Mouse (Mus musculus) cortical plate, adult 2 months (tissue): ENCODE measurements around the gene Efcab2. TPM values are rescaled to one million over a fixed set of nuclear protein-coding genes. Genes with fewer than 3 reads are reported as not detected.

ENCODE experiments used
- H3K27ac ChIP-seq: fragments of 200-500 bp; 2 replicates; pipeline ENCODE4 v1.5.1; 2012; ENCODE audit warnings: low read length, control low read depth, inconsistent platforms; ENCODE audit not compliant: insufficient read depth
- H3K4me1 ChIP-seq: fragments of 200-500 bp; 2 replicates; pipeline ENCODE4 v1.6.1; 2011; ENCODE audit warnings: low read length; ENCODE audit not compliant: control insufficient read depth, insufficient read depth
- H3K4me3 ChIP-seq: fragments of 200-500 bp; 2 replicates; pipeline ENCODE4 v1.5.1; 2011; ENCODE audit warnings: mild to moderate bottlenecking, low read length, control low read depth; ENCODE audit not compliant: insufficient read depth
- CTCF ChIP-seq: fragments of 200-500 bp; IDR thresholded peaks from 2 replicates; pipeline ENCODE4 v1.5.1; 2011; ENCODE audit warnings: mild to moderate bottlenecking, control low read depth, low read length; ENCODE audit not compliant: insufficient read depth; ENCODE audit errors: extremely low read depth
- POLR2A ChIP-seq: fragments of 200-500 bp; IDR thresholded peaks from 2 replicates; pipeline ENCODE4 v1.6.1; 2011; ENCODE audit warnings: mild to moderate bottlenecking, low read length, control low read depth; ENCODE audit not compliant: insufficient read depth; ENCODE audit errors: extremely low read depth
- polyA plus RNA-seq: library from polyadenylated mRNA; depleted of rRNA; stranded (reverse); fragments of >200 nt; gene quantifications from 2 replicates; pipeline ENCODE4 v1.2.3, GENCODE M21; 2012

Gene Efcab2
- polyA plus RNA-seq, 1 experiment = 7.0 TPM

- Histone ChIP-seq H3K4me3 (no peak overlapping the region), H3K4me1 (no peaks in the 10 kb centered on the region), H3K27ac (no peak overlapping the region)
- no peak for TF ChIP-seq CTCF
- TF ChIP-seq POLR2A = no peak
These were observed 86.6 kb downstream of the Efcab2 start for GRCm38 (mm10) chr1:178492493-178492892.

- Histone ChIP-seq H3K4me3 (no peak overlapping the region), H3K4me1 (no peaks in the 10 kb centered on the region), H3K27ac (no peak overlapping the region)
- TF ChIP-seq POLR2A = no peak
- no peak for TF ChIP-seq CTCF
These were observed 90.3 kb downstream of the Efcab2 start for GRCm38 (mm10) chr1:178496186-178496585.

- Histone ChIP-seq H3K4me1 (no peaks in the 10 kb centered on the region), H3K4me3 (no peak overlapping the region), H3K27ac (no peak overlapping the region)
- TF ChIP-seq POLR2A (no peak), CTCF (peak; percentile 40; the same call in 1 of the 2 replicates)
These were observed 91.0 kb downstream of the Efcab2 start for GRCm38 (mm10) chr1:178496841-178497240.

- H3K4me3 ChIP-seq = no peak overlapping the region
- H3K4me1 ChIP-seq = no peaks in the 10 kb centered on the region
- no peak for TF ChIP-seq CTCF
- no peak for TF ChIP-seq POLR2A
- H3K27ac ChIP-seq = no peak overlapping the region
These were observed 101.1 kb downstream of the Efcab2 start for GRCm38 (mm10) chr1:178506938-178507337.

GRCm38 (mm10) chr1:178512323-178513031 lies 106.6 kb downstream of the Efcab2 start:
- H3K4me3 ChIP-seq = no peak overlapping the region
- H3K27ac ChIP-seq = no peak overlapping the region
- no peaks in the 10 kb centered on the region for H3K4me1 ChIP-seq
- TF ChIP-seq POLR2A = no peak
- TF ChIP-seq CTCF = no peak

GRCm38 (mm10) chr1:178513954-178514353 lies 108.1 kb downstream of the Efcab2 start:
- Histone ChIP-seq H3K4me1 (no peaks in the 10 kb centered on the region), H3K27ac (no peak overlapping the region), H3K4me3 (no peak overlapping the region)
- TF ChIP-seq CTCF (no peak), POLR2A (no peak)

GRCm38 (mm10) chr1:178515839-178516238 lies 110.0 kb downstream of the Efcab2 start:
- Histone ChIP-seq H3K27ac (no peak overlapping the region), H3K4me1 (no peaks in the 10 kb centered on the region)
- TF ChIP-seq POLR2A (no peak), CTCF (no peak)

GRCm38 (mm10) chr1:178522389-178522788 lies 116.5 kb downstream of the Efcab2 start:
- TF ChIP-seq POLR2A = no peak
- TF ChIP-seq CTCF = no peak
- H3K4me3 ChIP-seq = no peak overlapping the region
- no peaks in the 10 kb centered on the region for H3K4me1 ChIP-seq
- no peak overlapping the region for H3K27ac ChIP-seq

More at GRCm38 (mm10) chr1:178515839-178516238, 110.0 kb downstream of the Efcab2 start:
- no peak overlapping the region for H3K4me3 ChIP-seq

- no peak overlapping the region for H3K4me3 ChIP-seq
- no peak overlapping the region for H3K27ac ChIP-seq
- TF ChIP-seq CTCF = no peak
- TF ChIP-seq POLR2A = no peak
- no peaks in the 10 kb centered on the region for H3K4me1 ChIP-seq
These were observed 117.3 kb downstream of the Efcab2 start for GRCm38 (mm10) chr1:178523152-178523551.

GRCm38 (mm10) chr1:178527185-178527546 lies 121.3 kb downstream of the Efcab2 start:
- Histone ChIP-seq H3K4me3 (peak overlapping the region; percentile 36), H3K27ac (no peak overlapping the region), H3K4me1 (no peaks in the 10 kb centered on the region)
- TF ChIP-seq CTCF (peak; percentile 73), POLR2A (no peak)
